9 mouse cellular contexts compared by ENCODE assay signal in the genomic region with DNA sequence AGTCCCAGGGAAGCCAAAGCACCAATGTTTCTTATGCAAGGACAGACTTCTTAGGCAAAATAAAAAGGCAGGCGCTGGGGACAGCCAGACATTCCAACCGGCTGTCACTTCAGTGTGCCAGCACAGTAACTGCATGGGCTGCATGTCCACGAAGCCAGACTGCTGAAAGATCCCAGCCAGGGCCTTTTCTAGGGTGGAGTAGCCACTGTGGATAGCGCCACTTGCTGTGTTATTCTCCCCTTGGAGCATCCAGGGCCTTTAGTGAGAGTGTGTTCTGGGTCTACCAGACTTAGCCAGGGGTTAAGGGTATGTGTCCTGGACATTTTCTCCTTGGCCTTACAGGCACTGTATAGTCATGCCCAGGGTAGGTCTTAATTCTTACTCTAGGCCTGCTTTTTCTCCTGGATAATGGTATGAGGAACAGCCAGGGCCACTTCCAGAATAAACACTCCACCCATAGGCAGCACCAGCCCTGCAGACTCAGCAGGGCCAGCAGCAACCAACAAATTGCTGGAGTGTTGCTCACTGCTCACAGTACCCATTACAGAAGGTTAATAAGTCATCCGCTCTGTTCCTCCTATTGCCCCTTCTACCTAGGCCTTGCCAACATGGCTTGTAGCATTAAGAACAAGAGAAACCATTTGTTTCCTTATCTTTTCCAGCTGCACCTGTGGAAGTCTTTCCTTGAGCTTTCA. TPM values are rescaled to one million over a fixed set of nuclear protein-coding genes. Genes with fewer than 3 reads are reported as not detected.
DNase-seq lines count a peak whose midpoint lies in the region; ATAC-seq and TF ChIP-seq lines count a peak whose summit lies in the region.
"Had no signal": no experiment of that assay in that cellular context is flagged by ENCODE, and none has a peak within 500 bp of the region (broad histone marks: within the 10 kb centered on the region; RNA-seq: fewer than 3 reads in every experiment).

No protein-coding gene starts in this region.

- H3K27ac ChIP-seq in forebrain, postnatal 0 days (ENCODE audit: low read depth, low read length) = peak overlapping the region; percentile 50
- peak overlapping the region; percentile 96 for H3K27ac ChIP-seq in kidney, embryonic 16.5 days (ENCODE audit: low read length)
- H3K27ac ChIP-seq in midbrain, embryonic 12.5 days (replicated peaks) = peak overlapping the region; percentile 85

- no peak overlapping the region for H3K4me2 ChIP-seq in forebrain, postnatal 0 days (ENCODE audit: low read depth)
- peak overlapping the region; percentile 63 for H3K4me2 ChIP-seq in kidney, embryonic 16.5 days (replicated peaks; ENCODE audit: low read depth, low read length)
- peak overlapping the region; percentile 58; the same call in 1 of the 2 replicates for H3K4me2 ChIP-seq in midbrain, embryonic 12.5 days (replicated peaks)

- H3K4me3 ChIP-seq in forebrain, postnatal 0 days (ENCODE audit: low read depth, low read length) = no peak overlapping the region
- H3K4me3 ChIP-seq in kidney, embryonic 16.5 days (ENCODE audit: low read length) = no peak overlapping the region
- H3K4me3 ChIP-seq in midbrain, embryonic 12.5 days = no peak overlapping the region

- TF ChIP-seq CTCF in forebrain, postnatal 0 days (IDR thresholded peaks at IDR 0.05; ENCODE audit: low read depth) = no peak

- H3K4me1 ChIP-seq in forebrain, postnatal 0 days (ENCODE audit: insufficient read depth) = peaks cover 11% of the 10 kb centered on the region; the same call in 1 of the 2 replicates
- peaks cover 22% of the 10 kb centered on the region for H3K4me1 ChIP-seq in kidney, embryonic 16.5 days (ENCODE audit: insufficient read depth, low read length)
- peaks cover 22% of the 10 kb centered on the region for H3K4me1 ChIP-seq in midbrain, embryonic 12.5 days

- WGBS in forebrain, postnatal 0 days = 39% methylated on average over 5 of the region's 5 CpGs
- 58% methylated on average over 5 of the region's 5 CpGs for WGBS in kidney, embryonic 16.5 days
- 56% methylated on average over 5 of the region's 5 CpGs for WGBS in midbrain, embryonic 12.5 days

- H3K9me3 ChIP-seq in forebrain, postnatal 0 days (ENCODE audit: low read length) = no peaks in the 10 kb centered on the region
- no peaks in the 10 kb centered on the region for H3K9me3 ChIP-seq in kidney, embryonic 16.5 days (ENCODE audit: low read length)
- H3K9me3 ChIP-seq in midbrain, embryonic 12.5 days = no peaks in the 10 kb centered on the region
- H3K9me3 ChIP-seq: G1E had no signal

- no peak for ATAC-seq in forebrain, postnatal 0 days
- ATAC-seq in kidney, embryonic 16.5 days (ENCODE audit: low FRiP score, low TSS enrichment) = no peak
- no peak for ATAC-seq in midbrain, embryonic 12.5 days (ENCODE audit: low FRiP score, low read depth)

- DNase-seq in heart, adult 11 months = peak; percentile 95
- no peak for DNase-seq in heart, postnatal 4 days
- peak; percentile 13 for DNase-seq in forebrain, postnatal 0 days
- DNase-seq in embryo, embryonic 10.5 days (ENCODE audit: low spot score) = no peak
- no peak for DNase-seq in thymus, postnatal 10 days (ENCODE audit: low spot score in 2 of 2)
- no peak for DNase-seq in spleen, postnatal 36 days (ENCODE audit: low spot score in 2 of 2)

- no peaks in the 10 kb centered on the region for H3K36me3 ChIP-seq in forebrain, postnatal 0 days (ENCODE audit: insufficient read depth)
- H3K36me3 ChIP-seq in kidney, embryonic 16.5 days (ENCODE audit: insufficient read depth, low read length) = peaks cover 10% of the 10 kb centered on the region
- peaks cover 4% of the 10 kb centered on the region for H3K36me3 ChIP-seq in midbrain, embryonic 12.5 days
- H3K36me3 ChIP-seq: G1E had no signal

- H3K9ac ChIP-seq in forebrain, postnatal 0 days = no peak overlapping the region
- H3K9ac ChIP-seq in kidney, embryonic 16.5 days (replicated peaks; ENCODE audit: low read length) = peak overlapping the region; percentile 37; the same call in 1 of the 2 replicates
- no peak overlapping the region for H3K9ac ChIP-seq in midbrain, embryonic 12.5 days (replicated peaks)

- H3K27me3 ChIP-seq in forebrain, postnatal 0 days (ENCODE audit: insufficient read depth, low read length) = no peaks in the 10 kb centered on the region
- H3K27me3 ChIP-seq in kidney, embryonic 16.5 days (ENCODE audit: insufficient read depth, low read length) = no peaks in the 10 kb centered on the region
- no peaks in the 10 kb centered on the region for H3K27me3 ChIP-seq in midbrain, embryonic 12.5 days

RNA-seq across cellular contexts. Expression of gene Glis2, which starts 6.8 kb away (rescaled TPM):
- total RNA-seq in heart, postnatal 4 days (2021) = 10 to 100 TPM; 35.3 to 43.8 TPM
- 13.3 and 15.2 TPM in 2 replicates for total RNA-seq in forebrain, postnatal 0 days (2014; rRNA removed)
- 7.1 and 11.6 TPM in 2 replicates for polyA plus RNA-seq in forebrain, postnatal 0 days (2015; fragmentation: Nextera tagmentation; extraction: Ambion mirVana)
- 43.6 and 53.6 TPM in 2 replicates for polyA plus RNA-seq in kidney, embryonic 16.5 days (2015; fragmentation: Nextera tagmentation; extraction: Ambion mirVana)
- 28.2 and 35.6 TPM in 2 replicates for polyA plus RNA-seq in midbrain, embryonic 12.5 days (2016; fragmentation: Nextera tagmentation; extraction: Ambion mirVana)

RNA-seq across cellular contexts. Expression of gene Tfap4, which starts 28.0 kb away (rescaled TPM):
- total RNA-seq in heart, postnatal 4 days (2021) = 1 to 10 TPM; 3.5 to 4.7 TPM
- 9.1 and 10.2 TPM in 2 replicates for total RNA-seq in forebrain, postnatal 0 days (2014; rRNA removed)
- 6.4 and 8.0 TPM in 2 replicates for polyA plus RNA-seq in forebrain, postnatal 0 days (2015; fragmentation: Nextera tagmentation; extraction: Ambion mirVana)
- polyA plus RNA-seq in kidney, embryonic 16.5 days (2015; fragmentation: Nextera tagmentation; extraction: Ambion mirVana) = 21.8 and 25.5 TPM in 2 replicates
- polyA plus RNA-seq in midbrain, embryonic 12.5 days (2016; fragmentation: Nextera tagmentation; extraction: Ambion mirVana) = 17.8 and 19.2 TPM in 2 replicates

RNA-seq across cellular contexts. Expression of gene Pam16, which starts 37.1 kb away (rescaled TPM):
- 10 to 100 TPM; 89.5 to 92.6 TPM for total RNA-seq in heart, postnatal 4 days (2021)
- 52.2 and 54.5 TPM in 2 replicates for total RNA-seq in forebrain, postnatal 0 days (2014; rRNA removed)
- 138 and 161 TPM in 2 replicates for polyA plus RNA-seq in forebrain, postnatal 0 days (2015; fragmentation: Nextera tagmentation; extraction: Ambion mirVana)
- polyA plus RNA-seq in kidney, embryonic 16.5 days (2015; fragmentation: Nextera tagmentation; extraction: Ambion mirVana) = 67.8 and 80.4 TPM in 2 replicates
- 112 and 123 TPM in 2 replicates for polyA plus RNA-seq in midbrain, embryonic 12.5 days (2016; fragmentation: Nextera tagmentation; extraction: Ambion mirVana)

RNA-seq across cellular contexts. Expression of gene Srl, which starts 46.0 kb away (rescaled TPM):
- total RNA-seq in heart, postnatal 4 days (2021) = 1,000 to 10,000 TPM; 1,069 to 1,171 TPM
- total RNA-seq in forebrain, postnatal 0 days (2014; rRNA removed) = 55.0 and 55.9 TPM in 2 replicates
- polyA plus RNA-seq in forebrain, postnatal 0 days (2015; fragmentation: Nextera tagmentation; extraction: Ambion mirVana) = 18.8 and 23.4 TPM in 2 replicates
- polyA plus RNA-seq in kidney, embryonic 16.5 days (2015; fragmentation: Nextera tagmentation; extraction: Ambion mirVana) = 18.2 and 19.2 TPM in 2 replicates
- 21.5 and 22.1 TPM in 2 replicates for polyA plus RNA-seq in midbrain, embryonic 12.5 days (2016; fragmentation: Nextera tagmentation; extraction: Ambion mirVana)

RNA-seq across cellular contexts. Expression of gene Vasn, which starts 52.1 kb away (rescaled TPM):
- 10 to 100 TPM; 17.7 to 18.2 TPM for total RNA-seq in heart, postnatal 4 days (2021)
- 5.5 and 6.5 TPM in 2 replicates for total RNA-seq in forebrain, postnatal 0 days (2014; rRNA removed)
- 3.0 and 3.6 TPM in 2 replicates for polyA plus RNA-seq in forebrain, postnatal 0 days (2015; fragmentation: Nextera tagmentation; extraction: Ambion mirVana)
- polyA plus RNA-seq in kidney, embryonic 16.5 days (2015; fragmentation: Nextera tagmentation; extraction: Ambion mirVana) = 26.8 TPM in 2 replicates
- polyA plus RNA-seq in midbrain, embryonic 12.5 days (2016; fragmentation: Nextera tagmentation; extraction: Ambion mirVana) = 7.7 and 11.1 TPM in 2 replicates

Comparison
In these comparisons a context has a peak if more than half of its experiments do, and no peak if none do; other contexts are left out.
1. DNase-seq: peak in heart, adult 11 months (single experiment) and forebrain, postnatal 0 days (single experiment); none in heart, postnatal 4 days (single experiment), embryo, embryonic 10.5 days (single experiment), thymus, postnatal 10 days (0 of 2) and spleen, postnatal 36 days (0 of 2).
2. Peak in every context shown above with its lines, with median percentiles within 50 percentile points of each other: H3K27ac ChIP-seq.